Mouse (Mus musculus): Measurements from ENCODE around the gene Ilk.

Gene Ilk

GRCm38 (mm10) chr7:105787285-105788140, 51.1 kb downstream of the Ilk start, which contains the start of gene Dchs1:
Gene Dchs1 (minus strand): TSS chr7:105787654.
- DNase-seq: peak; percentile 94

- DNase-seq: peak; percentile 10
Measured at GRCm38 (mm10) chr7:105791147-105791546, 54.8 kb downstream of the Ilk start.
